Mouse (Mus musculus) lung, postnatal 0 days (tissue): ENCODE data around the gene Shd. TPM values are rescaled to one million over a fixed set of nuclear protein-coding genes. Genes with fewer than 3 reads are reported as not detected.
A peak's percentile ranks its signal among the peaks of the same experiment; 100 is the strongest.

ENCODE experiments used
- ATAC-seq: fragments of 200-750 bp; cut with Nextera tagmentation; 2 replicates; pipeline ENCODE4 v1.8.0; 2017; ENCODE audit warnings: moderate library complexity
- DNase-seq: peaks from one replicate; pipeline ENCODE4 v3.0.0-alpha.2; 2016; ENCODE audit warnings: low spot score
- H3K27ac ChIP-seq: fragments of 300-500 bp; sonication (generic); 2 replicates; pipeline ENCODE4 v1.5.1; 2014; ENCODE audit warnings: antibody characterized with exemption, mild to moderate bottlenecking, low read length, mixed read lengths
- H3K27me3 ChIP-seq: fragments of 300-500 bp; sonication (generic); replicated peaks from 2 replicates; pipeline ENCODE4 v1.6.1; 2014; ENCODE audit warnings: low read length, mixed read lengths; ENCODE audit not compliant: insufficient read depth
- H3K36me3 ChIP-seq: fragments of 300-500 bp; sonication (generic); 2 replicates; pipeline ENCODE4 v1.6.1; 2014; ENCODE audit warnings: low read length, mixed read lengths; ENCODE audit not compliant: insufficient read depth
- H3K4me1 ChIP-seq: fragments of 300-500 bp; sonication (generic); 2 replicates; pipeline ENCODE4 v1.6.1; 2014; ENCODE audit warnings: antibody characterized with exemption, low read depth, low read length, mixed read lengths; ENCODE audit not compliant: insufficient read depth
- H3K4me2 ChIP-seq: fragments of 300-500 bp; sonication (generic); replicated peaks from 2 replicates; pipeline ENCODE4 v1.6.1; 2014; ENCODE audit warnings: low read depth, mild to moderate bottlenecking, low read length, moderate library complexity, mixed read lengths
- H3K4me3 ChIP-seq: fragments of 300-500 bp; sonication (generic); 2 replicates; pipeline ENCODE4 v1.5.1; 2014; ENCODE audit warnings: low read depth, low read length
- H3K9ac ChIP-seq: fragments of 300-500 bp; sonication (generic); replicated peaks from 2 replicates; pipeline ENCODE4 v1.6.1; 2014; ENCODE audit warnings: low read depth, mild to moderate bottlenecking
- H3K9me3 ChIP-seq: fragments of 300-500 bp; sonication (generic); 2 replicates; pipeline ENCODE4 v1.6.1; 2016; ENCODE audit warnings: low read length, mixed read lengths
- CTCF ChIP-seq: IDR thresholded peaks from 2 replicates; pipeline ENCODE4 v1.5.1; 2016; ENCODE audit warnings: antibody characterized with exemption, mild to moderate bottlenecking
- EP300 ChIP-seq: IDR thresholded peaks from 2 replicates; pipeline ENCODE4 v1.6.1; 2016; ENCODE audit warnings: antibody characterized with exemption, mild to moderate bottlenecking, control low read depth
- WGBS: fragments of 180-500 bp; shearing (Covaris S2); extraction: QIAGEN DNeasy Blood & Tissue Kit; methylation state at CpG from one replicate; pipeline ENCODE4 v1.1.7; 2014; 5-methylcytosine and 5-hydroxymethylcytosine counted together
- polyA plus RNA-seq: library from polyadenylated mRNA; unstranded; fragments of >200 nt; fragmentation: Nextera tagmentation; extraction: Ambion mirVana; gene quantifications from 2 replicates; pipeline ENCODE4 v1.2.1, GENCODE M21; 2015

The Shd gene
- polyA plus RNA-seq, 1 experiment from 2014 or later = 3.4 TPM

DNA sequence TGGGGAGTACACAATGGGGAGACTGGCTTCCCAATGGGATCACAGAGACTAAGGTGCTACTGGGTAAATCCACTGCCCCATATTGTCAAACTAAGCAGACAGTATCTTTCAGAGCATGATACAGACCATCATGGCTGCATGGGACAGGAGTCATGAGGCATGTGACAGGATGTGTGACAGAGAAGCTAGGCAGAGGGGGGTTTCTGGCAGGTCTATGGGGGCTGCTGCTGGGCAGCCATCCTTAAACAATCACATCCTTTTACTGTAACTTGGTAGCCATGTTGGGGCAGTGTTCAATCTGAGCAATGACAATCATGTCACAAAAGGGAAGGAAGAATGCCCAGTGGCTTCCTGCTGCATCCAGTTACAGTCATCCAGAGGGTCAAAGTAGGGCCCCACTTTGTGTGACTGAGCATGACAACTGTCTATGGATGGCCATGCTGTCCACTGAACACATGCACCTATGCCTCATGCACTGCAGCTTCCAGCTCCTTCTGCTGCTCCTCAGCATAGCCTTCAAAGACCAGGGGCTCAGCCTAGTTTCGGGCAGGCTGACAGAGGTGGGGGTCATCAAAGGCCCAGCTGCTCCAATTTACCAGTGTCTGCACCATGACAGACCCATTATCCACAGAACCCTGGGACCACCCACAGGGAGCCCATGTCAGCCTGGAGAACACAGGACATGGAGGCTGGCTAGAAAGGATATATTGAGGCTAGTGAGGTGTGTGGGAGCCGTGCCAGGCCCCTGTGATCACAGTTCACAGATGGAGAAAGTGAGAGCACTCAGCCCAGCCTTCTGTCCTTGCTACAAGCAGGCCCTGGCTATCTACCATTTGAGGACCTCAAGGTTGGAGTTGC lies 52.1 kb downstream of the Shd start:
- ATAC-seq (no peak), DNase-seq (no peak)
- Histone ChIP-seq H3K27me3 (no peaks in the 10 kb centered on the region), H3K27ac (no peak overlapping the region), H3K4me1 (no peaks in the 10 kb centered on the region), H3K9ac (no peak overlapping the region), H3K36me3 (peaks cover 22% of the 10 kb centered on the region), H3K9me3 (no peaks in the 10 kb centered on the region), H3K4me2 (no peak overlapping the region), H3K4me3 (no peak overlapping the region)
- WGBS = 86% methylated on average over 2 of the region's 2 CpGs
- TF ChIP-seq CTCF (no peak), EP300 (no peak)

DNA sequence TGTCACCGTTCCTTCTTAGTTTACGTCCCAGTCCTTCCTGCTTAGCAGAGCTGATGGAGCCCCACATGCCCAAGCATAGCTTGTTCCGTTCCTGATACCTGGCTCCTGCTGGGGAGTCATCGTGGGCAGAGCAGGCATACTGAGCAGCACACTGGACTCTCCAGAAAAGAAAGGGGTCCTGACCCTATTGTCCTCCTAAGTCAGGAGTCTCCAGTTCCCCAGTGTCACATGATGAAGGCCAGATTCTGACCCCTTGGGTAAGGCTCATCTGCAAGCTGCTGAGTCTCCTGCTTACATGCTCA lies 52.7 kb downstream of the Shd start:
- TF ChIP-seq CTCF (no peak), EP300 (no peak)
- no peaks in the 10 kb centered on the region for H3K27me3 ChIP-seq
- H3K27ac ChIP-seq = no peak overlapping the region
- 82% methylated on average over 4 of the region's 4 CpGs for WGBS
- H3K36me3 ChIP-seq = peaks cover 17% of the 10 kb centered on the region
- H3K4me2 ChIP-seq = no peak overlapping the region
- no peaks in the 10 kb centered on the region for H3K4me1 ChIP-seq
- ATAC-seq = no peak
- no peak overlapping the region for H3K9ac ChIP-seq
- H3K4me3 ChIP-seq = no peak overlapping the region
- no peaks in the 10 kb centered on the region for H3K9me3 ChIP-seq
- no peak for DNase-seq

DNA sequence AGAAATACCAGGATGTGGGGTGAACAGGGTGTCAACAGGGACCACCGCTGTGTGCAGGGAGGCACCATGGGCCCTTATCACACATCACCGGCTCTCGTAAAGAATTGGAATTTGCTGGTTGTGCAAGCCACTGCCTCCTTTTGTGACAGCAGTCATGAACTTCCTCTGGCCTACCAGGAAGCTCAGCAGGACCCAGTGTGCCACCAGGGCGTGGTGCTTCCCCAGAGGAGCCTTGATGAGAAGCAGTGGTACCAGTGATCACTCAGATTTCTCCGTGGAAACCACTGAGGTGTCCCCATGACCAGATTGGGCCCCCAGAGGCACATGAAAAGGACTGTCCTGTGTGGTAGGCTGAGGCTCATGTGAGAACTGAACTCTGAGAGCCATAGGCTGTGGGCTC lies 53.1 kb downstream of the Shd start:
- WGBS = 44% methylated on average over 5 of the region's 5 CpGs
- H3K27ac ChIP-seq = 0 out of 2 replicates have a peak overlapping the region, but pooled peaks have one; percentile 6
- H3K4me1 ChIP-seq = no peaks in the 10 kb centered on the region
- ATAC-seq = peak; percentile 50
- H3K27me3 ChIP-seq = no peaks in the 10 kb centered on the region
- no peak overlapping the region for H3K4me2 ChIP-seq
- no peak overlapping the region for H3K4me3 ChIP-seq
- DNase-seq = peak; percentile 47
- no peak overlapping the region for H3K9ac ChIP-seq
- TF ChIP-seq CTCF = no peak
- no peak for TF ChIP-seq EP300
- H3K36me3 ChIP-seq = peaks cover 15% of the 10 kb centered on the region
- H3K9me3 ChIP-seq = no peaks in the 10 kb centered on the region

DNA sequence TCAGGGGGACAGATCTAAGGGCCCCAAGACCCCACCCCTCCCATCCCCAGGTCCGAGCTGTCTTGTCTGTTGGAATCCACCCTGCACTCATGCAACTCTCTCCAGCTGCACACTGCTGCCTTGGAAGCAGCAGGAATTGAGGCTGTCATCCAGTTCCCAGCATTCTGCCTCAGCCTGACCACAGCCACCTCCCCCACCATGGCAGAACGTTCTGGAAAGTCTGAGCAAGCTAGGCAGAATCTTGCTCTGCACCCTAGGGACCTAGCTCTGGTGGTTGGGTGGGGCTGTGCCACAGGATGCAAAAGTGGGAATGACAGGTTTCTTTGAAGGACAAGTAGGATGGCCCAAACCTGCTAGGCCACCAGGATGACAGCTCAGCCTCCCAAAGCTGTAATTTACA lies 54.2 kb downstream of the Shd start:
- Histone ChIP-seq H3K36me3 (peaks cover 4% of the 10 kb centered on the region; the same call in 1 of the 2 replicates), H3K27me3 (no peaks in the 10 kb centered on the region), H3K4me1 (no peaks in the 10 kb centered on the region), H3K4me3 (no peak overlapping the region), H3K4me2 (no peak overlapping the region), H3K9ac (no peak overlapping the region), H3K9me3 (no peaks in the 10 kb centered on the region), H3K27ac (no peak overlapping the region)
- WGBS = 54% methylated on average over 2 of the region's 2 CpGs
- ATAC-seq (no peak), DNase-seq (no peak)
- TF ChIP-seq CTCF (no peak), EP300 (no peak)

DNA sequence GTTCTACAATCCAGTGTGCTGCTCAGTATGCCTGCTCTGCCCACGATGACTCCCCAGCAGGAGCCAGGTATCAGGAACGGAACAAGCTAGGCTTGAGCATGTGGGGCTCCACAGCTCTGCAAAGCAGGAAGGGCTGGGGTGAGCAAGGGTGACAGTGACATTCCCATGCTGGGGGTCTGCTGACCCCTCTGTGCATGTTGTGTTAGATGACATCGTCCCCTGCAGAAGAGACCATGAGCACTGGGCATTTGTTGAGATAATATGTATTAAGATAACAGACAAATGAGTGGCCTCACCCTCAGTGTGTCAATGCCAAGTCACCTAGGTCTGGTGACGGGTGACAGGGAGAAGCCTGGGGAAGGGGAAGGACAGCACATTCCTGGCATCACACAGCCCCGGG lies 54.7 kb downstream of the Shd start:
- H3K9ac ChIP-seq = no peak overlapping the region
- no peak overlapping the region for H3K4me2 ChIP-seq
- no peaks in the 10 kb centered on the region for H3K9me3 ChIP-seq
- DNase-seq (no peak), ATAC-seq (no peak)
- H3K4me1 ChIP-seq = no peaks in the 10 kb centered on the region
- no peaks in the 10 kb centered on the region for H3K27me3 ChIP-seq
- 0 out of 2 replicates have a peak, but pooled peaks cover under 1% of the 10 kb centered on the region for H3K36me3 ChIP-seq
- WGBS = 72% methylated on average over 5 of the region's 5 CpGs
- no peak overlapping the region for H3K4me3 ChIP-seq
- TF ChIP-seq CTCF = no peak
- TF ChIP-seq EP300 = no peak
- no peak overlapping the region for H3K27ac ChIP-seq

Other genes starting within 250 kb of the Shd start
- gene Adgre4, start 220.5 kb upstream of the Shd start, polyA plus RNA-seq = 0.84 and 0.93 TPM in 2 replicates
- 10.5 and 11.6 TPM in 2 replicates for gene Zfp119a, start 91.5 kb upstream of the Shd start, polyA plus RNA-seq
- 10.9 and 11.1 TPM in 2 replicates for gene Zfp959, start 78.4 kb upstream of the Shd start, polyA plus RNA-seq
- 10.0 and 11.0 TPM in 2 replicates for gene Zfp119b, start 21.0 kb upstream of the Shd start, polyA plus RNA-seq
- gene Ebi3, start 17.8 kb upstream of the Shd start, polyA plus RNA-seq = 3.1 and 3.3 TPM in 2 replicates
- 16.8 and 19.2 TPM in 2 replicates for gene Yju2, start 11.4 kb upstream of the Shd start, polyA plus RNA-seq
- gene Fsd1, start 16.0 kb downstream of the Shd start, polyA plus RNA-seq = 0.36 and 0.37 TPM in 2 replicates
- 49.1 and 57.4 TPM in 2 replicates for gene Stap2, start 35.1 kb downstream of the Shd start, polyA plus RNA-seq
- gene Mpnd, start 35.2 kb downstream of the Shd start, polyA plus RNA-seq = 38.5 and 45.0 TPM in 2 replicates
- 97.1 and 105 TPM in 2 replicates for gene Sh3gl1, start 66.2 kb downstream of the Shd start, polyA plus RNA-seq
- gene Chaf1a, start 70.0 kb downstream of the Shd start, polyA plus RNA-seq = 3.0 and 3.2 TPM in 2 replicates
- gene Ubxn6, start 104.6 kb downstream of the Shd start, polyA plus RNA-seq = 59.7 and 60.4 TPM in 2 replicates
- 58.4 and 61.7 TPM in 2 replicates for gene Hdgfl2, start 109.2 kb downstream of the Shd start, polyA plus RNA-seq
- gene Plin4, start 139.3 kb downstream of the Shd start, polyA plus RNA-seq = 0.05 and 0.08 TPM in 2 replicates
- gene Plin5, start 147.1 kb downstream of the Shd start, polyA plus RNA-seq = 3.2 and 4.3 TPM in 2 replicates
- 36.3 and 50.6 TPM in 2 replicates for gene Lrg1, start 151.5 kb downstream of the Shd start, polyA plus RNA-seq
- gene Sema6b, start 169.9 kb downstream of the Shd start, polyA plus RNA-seq = 0.88 and 1.0 TPM in 2 replicates
- gene Tnfaip8l1, start 192.0 kb downstream of the Shd start, polyA plus RNA-seq = 4.7 and 5.6 TPM in 2 replicates
- gene Mydgf, start 213.5 kb downstream of the Shd start, polyA plus RNA-seq = 67.2 and 71.2 TPM in 2 replicates
- gene Dpp9, start 248.4 kb downstream of the Shd start, polyA plus RNA-seq = 25.7 and 30.3 TPM in 2 replicates